Mouse (Mus musculus) ES-Bruce4 (cell line): Measurements from ENCODE around the gene Homer2. TPM values are rescaled to one million over a fixed set of nuclear protein-coding genes. Genes with fewer than 3 reads are reported as not detected.

Experiments used
- H3K27ac ChIP-seq: 2 replicates; pipeline ENCODE4 v1.5.1; 2012; ENCODE audit warnings: low read length, inconsistent platforms; ENCODE audit not compliant: insufficient read depth
- H3K27me3 ChIP-seq: 2 replicates; pipeline ENCODE4 v1.6.1; 2012; ENCODE audit warnings: mild to moderate bottlenecking, low read length, inconsistent platforms; ENCODE audit not compliant: control insufficient read depth, poor library complexity, insufficient read depth, severe bottlenecking
- H3K36me3 ChIP-seq: 2 replicates; pipeline ENCODE4 v1.6.1; 2012; ENCODE audit warnings: inconsistent platforms, mild to moderate bottlenecking, low read length, moderate library complexity; ENCODE audit not compliant: control insufficient read depth, poor library complexity, insufficient read depth, severe bottlenecking
- H3K4me1 ChIP-seq: one replicate; pipeline ENCODE4 v1.8.1; 2011; ENCODE audit warnings: low read length; ENCODE audit not compliant: control insufficient read depth, insufficient read depth
- H3K4me3 ChIP-seq: 2 replicates; pipeline ENCODE4 v1.5.1; 2011; ENCODE audit warnings: low read depth, mild to moderate bottlenecking, low read length
- H3K9ac ChIP-seq: 2 replicates; pipeline ENCODE4 v1.6.1; 2012; ENCODE audit warnings: low read depth, mild to moderate bottlenecking, inconsistent platforms; ENCODE audit not compliant: poor library complexity, severe bottlenecking
- H3K9me3 ChIP-seq: replicated peaks from 2 replicates; pipeline ENCODE4 v1.6.1; 2012; ENCODE audit warnings: mild to moderate bottlenecking, low read length, inconsistent platforms; ENCODE audit not compliant: control insufficient read depth, poor library complexity, insufficient read depth, severe bottlenecking
- CTCF ChIP-seq: IDR thresholded peaks from one replicate; pipeline ENCODE4 v1.8.1; 2011; ENCODE audit warnings: low read depth, low read length
- EP300 ChIP-seq: IDR thresholded peaks from 2 replicates; pipeline ENCODE4 v1.6.1; 2011; ENCODE audit warnings: low read depth, low read length; ENCODE audit not compliant: insufficient read depth
- POLR2A ChIP-seq: IDR thresholded peaks from one replicate; pipeline ENCODE4 v1.8.1; 2011; ENCODE audit warnings: low read length; ENCODE audit not compliant: insufficient read depth
- polyA plus RNA-seq: library from polyadenylated mRNA; stranded (reverse); fragments of >200 nt; gene quantifications from 2 replicates; pipeline ENCODE4 v1.2.4, GENCODE M21; 2011; ENCODE audit warnings: low read depth; ENCODE audit not compliant: missing spikeins, insufficient read depth, insufficient read length

Homer2 gene
- polyA plus RNA-seq, 1 experiment, result 9.2 TPM

- peaks cover under 1% of the 10 kb centered on the region for H3K36me3 ChIP-seq
- H3K9ac ChIP-seq, result no peak overlapping the region
- TF ChIP-seq EP300 (no peak), POLR2A (no peak), CTCF (no peak)
- no peaks in the 10 kb centered on the region for H3K4me1 ChIP-seq
- H3K27me3 ChIP-seq, result no peaks in the 10 kb centered on the region
- H3K27ac ChIP-seq, result no peak overlapping the region
- H3K9me3 ChIP-seq, result no peaks in the 10 kb centered on the region
- no peak overlapping the region for H3K4me3 ChIP-seq
Measured at GRCm38 (mm10) chr7:81569851-81570250, 137.5 kb downstream of the Homer2 start.

GRCm38 (mm10) chr7:81567396-81567795 is 139.9 kb downstream of the Homer2 start:
- Histone ChIP-seq H3K27me3 (no peaks in the 10 kb centered on the region), H3K27ac (no peak overlapping the region), H3K4me3 (no peak overlapping the region), H3K9me3 (no peaks in the 10 kb centered on the region), H3K36me3 (no peaks in the 10 kb centered on the region), H3K9ac (no peak overlapping the region), H3K4me1 (no peaks in the 10 kb centered on the region)
- TF ChIP-seq POLR2A (no peak), EP300 (no peak), CTCF (no peak)

GRCm38 (mm10) chr7:81566892-81567291 is 140.4 kb downstream of the Homer2 start, which contains the start of gene Fsd2:
Gene Fsd2 (minus strand): TSS chr7:81566944.
- Histone ChIP-seq H3K9ac (no peak within 1 kb of the TSS), H3K27ac (no peak within 1 kb of the TSS), H3K27me3 (no peaks in the 10 kb centered on the region), H3K4me1 (no peaks in the 10 kb centered on the region), H3K36me3 (no peaks in the 10 kb centered on the region), H3K4me3 (no peak within 1 kb of the TSS), H3K9me3 (no peaks in the 10 kb centered on the region)
- TF ChIP-seq POLR2A (no peak), CTCF (no peak), EP300 (no peak)

GRCm38 (mm10) chr7:81566332-81566731 is 141.0 kb downstream of the Homer2 start:
- Histone ChIP-seq H3K27ac (no peak overlapping the region), H3K4me3 (no peak overlapping the region), H3K9ac (no peak overlapping the region), H3K4me1 (no peaks in the 10 kb centered on the region), H3K36me3 (no peaks in the 10 kb centered on the region), H3K9me3 (no peaks in the 10 kb centered on the region), H3K27me3 (no peaks in the 10 kb centered on the region)
- TF ChIP-seq POLR2A, result no peak
- TF ChIP-seq EP300, result no peak
- TF ChIP-seq CTCF, result no peak

DNA sequence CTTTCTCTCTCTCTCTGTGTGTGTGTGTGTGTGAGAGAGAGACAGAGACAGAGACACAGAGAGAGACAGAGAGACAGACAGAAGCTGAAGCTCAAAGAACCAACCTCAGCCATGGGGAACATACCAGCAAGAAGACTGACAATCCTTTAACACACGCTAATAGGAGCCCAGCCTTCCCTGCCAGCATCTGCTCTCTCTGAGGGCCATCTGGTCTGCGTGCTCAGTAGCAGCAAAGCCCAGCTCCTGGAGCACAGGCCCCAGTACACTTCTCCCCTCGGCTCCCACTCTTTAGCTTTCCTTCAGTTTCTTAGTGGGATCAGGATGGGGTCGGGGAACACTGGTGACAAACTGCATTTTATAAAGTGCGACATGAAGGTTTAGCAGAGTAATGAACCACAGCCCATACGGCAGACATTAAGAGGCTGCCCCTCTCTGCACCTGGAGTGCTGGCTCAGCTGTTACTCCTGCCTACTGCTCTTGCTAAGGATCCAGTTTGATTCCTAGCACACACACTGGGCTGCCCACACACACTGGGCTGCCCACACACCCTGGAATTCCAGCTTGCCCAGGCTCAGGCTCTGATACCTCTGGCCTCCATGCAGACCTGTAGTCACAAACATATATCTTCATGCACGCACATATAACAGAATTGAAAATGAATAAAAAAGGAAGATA is 141.8 kb downstream of the Homer2 start:
- H3K9ac ChIP-seq, result no peak overlapping the region
- H3K4me1 ChIP-seq, result no peaks in the 10 kb centered on the region
- no peak for TF ChIP-seq EP300
- TF ChIP-seq POLR2A, result no peak
- TF ChIP-seq CTCF, result no peak
- H3K27me3 ChIP-seq, result no peaks in the 10 kb centered on the region
- H3K4me3 ChIP-seq, result no peak overlapping the region
- H3K27ac ChIP-seq, result no peak overlapping the region
- H3K9me3 ChIP-seq, result no peaks in the 10 kb centered on the region
- H3K36me3 ChIP-seq, result no peaks in the 10 kb centered on the region

DNA sequence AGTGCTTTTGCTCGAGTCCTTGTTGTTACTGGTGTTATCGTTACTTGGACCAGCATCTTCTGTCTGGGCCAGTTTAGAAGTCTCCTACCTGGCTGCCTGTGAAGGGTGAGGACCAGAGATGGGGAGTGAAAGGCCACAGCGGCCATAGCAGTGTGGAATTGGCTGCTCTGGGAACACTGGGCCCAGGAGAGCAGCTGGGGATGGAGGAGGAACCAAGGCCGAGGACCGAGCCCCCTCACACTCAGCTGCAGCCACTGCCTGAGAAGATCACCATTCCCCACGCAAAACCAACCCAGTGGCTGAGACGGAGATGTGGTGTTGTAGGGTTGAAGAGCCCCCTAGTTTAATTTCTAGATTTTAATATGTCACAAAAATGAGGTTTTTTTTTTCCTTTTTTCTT is 142.6 kb downstream of the Homer2 start:
- Histone ChIP-seq H3K4me3 (no peak overlapping the region), H3K4me1 (no peaks in the 10 kb centered on the region), H3K27ac (no peak overlapping the region), H3K27me3 (no peaks in the 10 kb centered on the region), H3K9ac (no peak overlapping the region), H3K36me3 (no peaks in the 10 kb centered on the region), H3K9me3 (no peaks in the 10 kb centered on the region)
- TF ChIP-seq CTCF, result no peak
- TF ChIP-seq EP300, result no peak
- TF ChIP-seq POLR2A, result no peak
